Mouse (Mus musculus) midbrain, postnatal 0 days (tissue): Measurements from ENCODE around the gene Alkbh4. TPM values are rescaled to one million over a fixed set of nuclear protein-coding genes. Genes with fewer than 3 reads are reported as not detected.
"Not testable (repeated sequence)": the region's sequence is repeated elsewhere in the genome, so short reads cannot be mapped to it uniquely, and the experiment has no call there.

Experiments
- ATAC-seq: fragments of 200-750 bp; cut with Nextera tagmentation; 2 replicates; pipeline ENCODE4 v1.8.0; 2017; ENCODE audit warnings: moderate number of reproducible peaks, mild to moderate bottlenecking, moderate TSS enrichment, moderate library complexity; ENCODE audit not compliant: low FRiP score
- DNase-seq: peaks from one replicate; pipeline ENCODE4 v3.0.0-alpha.2; 2015; ENCODE audit warnings: low spot score
- H3K27ac ChIP-seq: fragments of 300-500 bp; sonication (generic); 2 replicates; pipeline ENCODE4 v1.5.1; 2014; ENCODE audit warnings: low read depth, mild to moderate bottlenecking, low read length, mixed read lengths
- H3K27me3 ChIP-seq: fragments of 300-500 bp; sonication (generic); 2 replicates; pipeline ENCODE4 v1.6.1; 2014; ENCODE audit warnings: low read length, control low read depth, mixed read lengths; ENCODE audit not compliant: insufficient read depth
- H3K36me3 ChIP-seq: fragments of 300-500 bp; sonication (generic); 2 replicates; pipeline ENCODE4 v1.6.1; 2014; ENCODE audit warnings: low read length, control low read depth, mixed read lengths; ENCODE audit not compliant: insufficient read depth
- H3K4me1 ChIP-seq: fragments of 300-500 bp; sonication (generic); 2 replicates; pipeline ENCODE4 v1.6.1; 2014; ENCODE audit warnings: mild to moderate bottlenecking, control low read depth, antibody characterized with exemption, low read length, mixed read lengths; ENCODE audit not compliant: insufficient read depth
- H3K4me2 ChIP-seq: fragments of 300-500 bp; sonication (generic); 2 replicates; pipeline ENCODE4 v1.6.1; 2014; ENCODE audit warnings: low read depth, mild to moderate bottlenecking, low read length, mixed read lengths; ENCODE audit not compliant: poor library complexity, severe bottlenecking
- H3K4me3 ChIP-seq: fragments of 300-500 bp; sonication (generic); 2 replicates; pipeline ENCODE4 v1.5.1; 2014; ENCODE audit warnings: low read depth, mild to moderate bottlenecking, low read length, moderate library complexity
- H3K9ac ChIP-seq: fragments of 300-500 bp; sonication (generic); replicated peaks from 2 replicates; pipeline ENCODE4 v1.6.1; 2014; ENCODE audit warnings: mild to moderate bottlenecking, low read length, moderate library complexity, mixed read lengths; ENCODE audit not compliant: poor library complexity, severe bottlenecking
- H3K9me3 ChIP-seq: fragments of 300-500 bp; sonication (generic); 2 replicates; pipeline ENCODE4 v1.6.1; 2016; ENCODE audit warnings: low read length, control low read depth
- CTCF ChIP-seq: IDR thresholded peaks from 2 replicates; pipeline ENCODE4 v1.5.1; 2016; ENCODE audit warnings: antibody characterized with exemption, mild to moderate bottlenecking
- WGBS: fragments of 180-500 bp; shearing (Covaris S2); extraction: QIAGEN DNeasy Blood & Tissue Kit; methylation state at CpG from one replicate; pipeline ENCODE4 v1.1.7; 2014; 5-methylcytosine and 5-hydroxymethylcytosine counted together
- polyA plus RNA-seq: library from polyadenylated mRNA; unstranded; fragments of >200 nt; fragmentation: Nextera tagmentation; extraction: Ambion mirVana; gene quantifications from 2 replicates; pipeline ENCODE4 v1.2.1, GENCODE M21; 2015
- total RNA-seq: library from RNA; depleted of rRNA; stranded (reverse); fragments of >200 nt; gene quantifications from 2 replicates; pipeline ENCODE4 v1.2.3, GENCODE M21; 2014

Gene Alkbh4
- total and polyA plus RNA-seq, 2 experiments from 2014 or later: 15.0 to 21.2 TPM

DNA sequence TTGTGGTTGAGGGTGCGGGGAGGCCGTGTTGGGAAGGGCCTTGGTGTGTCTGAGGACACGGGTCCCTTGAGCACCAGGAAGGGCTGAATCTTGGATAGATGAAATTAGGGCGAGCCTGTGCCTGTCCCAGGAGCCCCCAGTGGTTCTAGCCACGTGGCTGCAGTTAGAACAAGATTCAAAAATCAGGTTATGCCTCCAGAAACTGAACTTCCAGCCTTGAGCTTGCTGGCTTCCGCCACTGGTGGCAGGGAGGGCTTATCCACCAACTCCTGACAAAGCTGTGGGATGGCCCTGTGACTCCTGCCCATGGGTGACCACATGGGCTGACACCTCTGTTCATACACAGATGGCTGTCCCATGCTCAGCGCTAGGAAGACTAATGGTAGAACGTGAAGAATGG, 11.8 kb downstream of the Alkbh4 start:
- Histone ChIP-seq H3K27ac (no peak overlapping the region), H3K9ac (no peak overlapping the region), H3K4me1 (no peaks in the 10 kb centered on the region), H3K36me3 (no peaks in the 10 kb centered on the region), H3K4me2 (no peak overlapping the region), H3K9me3 (no peaks in the 10 kb centered on the region), H3K27me3 (no peaks in the 10 kb centered on the region), H3K4me3 (no peak overlapping the region)
- TF ChIP-seq CTCF: no peak
- DNase-seq (no peak), ATAC-seq (no peak)
- WGBS: 67% methylated on average over 8 of the region's 8 CpGs

DNA sequence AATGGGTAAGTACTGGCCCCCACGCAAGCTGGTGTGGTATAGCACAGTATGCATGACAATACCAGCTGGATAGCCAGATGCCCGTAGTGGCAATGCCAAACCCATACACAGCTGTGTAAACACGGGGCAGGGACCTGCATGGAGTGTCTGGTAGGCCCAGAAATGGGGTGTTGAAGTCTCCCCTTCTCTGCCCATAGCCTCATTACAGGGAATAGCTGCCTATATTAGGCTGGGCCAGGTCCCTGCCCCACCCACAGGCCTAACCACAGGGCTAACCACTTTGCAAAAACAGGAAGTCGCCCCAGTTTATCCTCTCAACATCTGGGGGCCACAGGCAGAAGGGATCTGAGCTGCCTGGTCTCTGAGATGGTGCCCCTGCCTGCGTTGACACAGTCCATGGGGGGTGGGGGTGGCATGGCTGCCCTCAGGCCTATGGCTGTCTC, 13.2 kb downstream of the Alkbh4 start:
- not testable (repeated sequence) for DNase-seq, H3K36me3 ChIP-seq, H3K27ac ChIP-seq, H3K4me3 ChIP-seq, H3K4me1 ChIP-seq, H3K4me2 ChIP-seq, H3K9ac ChIP-seq, ATAC-seq, H3K9me3 ChIP-seq, H3K27me3 ChIP-seq
- WGBS: 78% methylated on average over 5 of the region's 5 CpGs

DNA sequence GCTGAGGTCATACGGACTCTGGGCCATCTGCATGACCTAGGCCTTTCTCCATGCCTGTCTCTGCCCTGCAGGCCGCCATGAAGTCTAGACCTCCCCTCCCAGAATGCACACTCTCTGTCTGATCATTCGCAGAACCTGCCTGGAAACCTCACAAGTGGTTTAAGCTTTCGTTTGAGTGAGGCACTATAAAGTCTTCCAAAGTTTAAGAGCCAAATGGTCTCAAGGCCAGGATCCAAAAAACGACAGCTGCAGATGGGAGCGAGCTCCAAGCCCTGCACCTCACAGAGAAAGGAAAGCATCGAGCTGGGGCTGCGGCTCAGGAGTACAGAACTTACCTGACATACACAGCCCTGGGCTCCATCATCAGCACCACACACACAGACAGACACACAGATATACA, 16.4 kb downstream of the Alkbh4 start:
- no peaks in the 10 kb centered on the region for H3K4me1 ChIP-seq
- H3K36me3 ChIP-seq: 0 out of 2 replicates have a peak, but pooled peaks cover 4% of the 10 kb centered on the region
- no peak overlapping the region for H3K4me3 ChIP-seq
- H3K27ac ChIP-seq: no peak overlapping the region
- no peak overlapping the region for H3K4me2 ChIP-seq
- WGBS: 81% methylated on average over 8 of the region's 8 CpGs
- no peaks in the 10 kb centered on the region for H3K9me3 ChIP-seq
- DNase-seq (no peak), ATAC-seq (no peak)
- H3K27me3 ChIP-seq: no peaks in the 10 kb centered on the region
- TF ChIP-seq CTCF: no peak
- no peak overlapping the region for H3K9ac ChIP-seq

DNA sequence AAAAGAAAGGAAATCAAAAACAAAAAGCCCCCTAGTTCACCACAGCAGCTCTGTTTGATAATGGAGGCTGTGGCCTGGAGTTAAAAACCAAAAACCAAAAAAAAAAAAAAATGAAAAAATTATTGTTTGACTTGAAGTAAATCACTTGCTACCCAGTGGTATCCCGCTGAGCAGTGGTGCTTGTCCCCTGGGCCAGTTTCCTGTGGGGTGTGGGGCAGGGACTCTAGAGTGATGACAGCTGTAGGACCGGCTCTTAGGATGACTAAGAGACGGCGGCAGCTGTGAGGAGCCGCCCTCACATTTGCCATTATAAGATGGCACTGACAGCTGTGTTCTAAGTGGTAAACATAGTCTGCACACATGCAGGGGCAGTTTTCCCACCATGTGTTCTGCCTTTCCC, 19.5 kb downstream of the Alkbh4 start:
- WGBS: 92% methylated on average over 5 of the region's 5 CpGs
- DNase-seq (no peak), ATAC-seq (no peak)
- Histone ChIP-seq H3K4me2 (no peak overlapping the region), H3K4me3 (no peak overlapping the region), H3K36me3 (peaks cover 7% of the 10 kb centered on the region; the same call in 1 of the 2 replicates), H3K4me1 (no peaks in the 10 kb centered on the region), H3K27ac (no peak overlapping the region), H3K9me3 (no peaks in the 10 kb centered on the region), H3K27me3 (no peaks in the 10 kb centered on the region), H3K9ac (no peak overlapping the region)
- TF ChIP-seq CTCF: no peak

DNA sequence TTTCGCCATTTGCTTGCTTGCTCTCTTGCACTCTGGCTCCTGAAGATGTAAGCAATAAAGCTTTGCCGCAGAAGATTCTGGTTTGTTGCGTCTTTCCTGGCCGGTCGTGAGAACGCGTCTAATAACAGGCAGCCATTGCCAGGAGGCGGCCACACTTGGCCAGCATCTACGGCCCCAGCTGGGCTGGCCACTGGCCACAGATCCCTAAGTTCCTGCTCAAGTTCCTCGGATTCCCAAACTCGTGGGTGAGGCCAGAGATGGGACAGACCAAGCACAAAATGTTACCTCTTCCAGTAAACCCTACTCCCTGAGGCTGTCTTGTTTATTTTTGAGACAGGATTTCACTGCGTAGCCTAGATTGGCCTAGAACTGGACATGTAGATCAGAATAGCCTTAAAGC, 24.1 kb downstream of the Alkbh4 start:
- not testable (repeated sequence) for ATAC-seq, H3K4me3 ChIP-seq, H3K27me3 ChIP-seq, H3K4me1 ChIP-seq, H3K4me2 ChIP-seq, DNase-seq, H3K27ac ChIP-seq, H3K9ac ChIP-seq, H3K9me3 ChIP-seq
- WGBS: 91% methylated on average over 10 of the region's 12 CpGs
- H3K36me3 ChIP-seq: peaks cover 17% of the 10 kb centered on the region; the same call in 1 of the 2 replicates

DNA sequence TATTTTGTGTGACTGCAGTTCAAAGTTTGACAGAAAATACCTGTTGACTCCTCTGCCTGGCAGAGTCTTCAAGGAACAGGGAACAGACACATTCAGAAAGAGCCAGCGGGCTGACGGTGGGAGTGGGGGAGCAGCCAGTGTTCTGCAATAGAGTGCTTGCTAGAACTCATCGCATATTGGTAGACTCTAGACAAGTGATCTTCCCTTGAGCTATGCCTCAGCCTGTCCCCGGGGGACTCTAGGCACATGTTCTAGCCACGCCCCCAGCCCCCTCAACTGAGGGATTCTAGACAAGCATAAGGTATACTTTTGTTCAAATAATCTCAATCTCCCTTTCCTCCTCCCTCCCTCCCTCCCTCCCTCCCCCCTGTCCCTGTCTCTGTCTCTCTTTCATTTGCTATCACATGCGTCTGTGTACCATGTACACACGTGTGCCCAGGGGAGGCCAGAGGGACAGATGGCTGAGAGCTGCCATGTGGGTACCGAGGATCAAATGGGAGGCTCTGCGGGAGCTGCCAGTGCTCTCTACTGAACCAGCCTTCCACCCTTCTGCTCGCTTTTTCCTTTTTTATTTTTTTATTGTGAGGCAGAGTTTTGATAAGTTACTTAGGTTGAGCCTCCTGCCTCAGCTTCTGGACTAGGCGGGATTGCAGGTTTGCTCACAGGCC, 28.0 kb downstream of the Alkbh4 start:
- WGBS: 65% methylated on average over 11 of the region's 11 CpGs
- H3K4me3 ChIP-seq: no peak overlapping the region
- H3K27me3 ChIP-seq: no peaks in the 10 kb centered on the region
- peak; percentile 71 for DNase-seq
- H3K27ac ChIP-seq: no peak overlapping the region
- no peak overlapping the region for H3K9ac ChIP-seq
- no peaks in the 10 kb centered on the region for H3K4me1 ChIP-seq
- ATAC-seq: no peak
- no peak for TF ChIP-seq CTCF
- peaks cover 26% of the 10 kb centered on the region for H3K36me3 ChIP-seq
- no peaks in the 10 kb centered on the region for H3K9me3 ChIP-seq
- H3K4me2 ChIP-seq: no peak overlapping the region
